Mouse (Mus musculus) midbrain, embryonic 14.5 days (tissue): Measurements from ENCODE around the gene Susd4. TPM values are rescaled to one million over a fixed set of nuclear protein-coding genes. Genes with fewer than 3 reads are reported as not detected.

ENCODE experiments used
- ATAC-seq: fragments of 200-750 bp; cut with Nextera tagmentation; 2 replicates; pipeline ENCODE4 v1.8.0; 2017; ENCODE audit warnings: moderate number of reproducible peaks, moderate library complexity; ENCODE audit not compliant: low FRiP score, low TSS enrichment
- DNase-seq: peaks from one replicate; pipeline ENCODE4 v3.0.0-alpha.2; 2015
- H3K27ac ChIP-seq: fragments of 300-500 bp; sonication (generic); replicated peaks from 2 replicates; pipeline ENCODE4 v1.5.1; 2014; ENCODE audit warnings: mild to moderate bottlenecking, low read depth, low read length, moderate library complexity
- H3K27me3 ChIP-seq: fragments of 300-500 bp; sonication (generic); 2 replicates; pipeline ENCODE4 v1.6.1; 2014; ENCODE audit warnings: low read length, control low read depth, mixed read lengths; ENCODE audit not compliant: control insufficient read depth, insufficient read depth
- H3K36me3 ChIP-seq: fragments of 300-500 bp; sonication (generic); 2 replicates; pipeline ENCODE4 v1.6.1; 2014; ENCODE audit warnings: low read length, control low read depth; ENCODE audit not compliant: control insufficient read depth, insufficient read depth
- H3K4me1 ChIP-seq: fragments of 300-500 bp; sonication (generic); 2 replicates; pipeline ENCODE4 v1.6.1; 2014; ENCODE audit warnings: mild to moderate bottlenecking, antibody characterized with exemption, low read length, control low read depth; ENCODE audit not compliant: control insufficient read depth, insufficient read depth
- H3K4me2 ChIP-seq: fragments of 300-500 bp; sonication (generic); 2 replicates; pipeline ENCODE4 v1.6.1; 2014; ENCODE audit warnings: mild to moderate bottlenecking, low read length, moderate library complexity
- H3K4me3 ChIP-seq: fragments of 300-500 bp; sonication (generic); replicated peaks from 2 replicates; pipeline ENCODE4 v1.5.1; 2014; ENCODE audit warnings: low read depth, low read length
- H3K9ac ChIP-seq: fragments of 300-500 bp; sonication (generic); replicated peaks from 2 replicates; pipeline ENCODE4 v1.6.1; 2014; ENCODE audit warnings: mild to moderate bottlenecking, low read length, moderate library complexity
- H3K9me3 ChIP-seq: fragments of 300-500 bp; sonication (generic); 2 replicates; pipeline ENCODE4 v1.6.1; 2016; ENCODE audit warnings: low read length, control low read depth, mixed read lengths; ENCODE audit not compliant: control insufficient read depth
- WGBS: fragments of 180-500 bp; shearing (Covaris S2); extraction: QIAGEN DNeasy Blood & Tissue Kit; methylation state at CpG from one replicate; pipeline ENCODE4 v1.1.7; 2014; 5-methylcytosine and 5-hydroxymethylcytosine counted together
- polyA plus RNA-seq: library from polyadenylated mRNA; unstranded; fragments of >200 nt; fragmentation: Nextera tagmentation; extraction: Ambion mirVana; gene quantifications from 2 replicates; pipeline ENCODE4 v1.2.1, GENCODE M21; 2014

The Susd4 gene
- polyA plus RNA-seq, 1 experiment from 2014 or later, result 71.0 TPM

- Histone ChIP-seq H3K9me3 (no peaks in the 10 kb centered on the region), H3K4me3 (no peak overlapping the region), H3K27me3 (no peaks in the 10 kb centered on the region), H3K4me1 (peaks cover 10% of the 10 kb centered on the region; the same call in 1 of the 2 replicates), H3K4me2 (no peak overlapping the region), H3K27ac (no peak overlapping the region), H3K9ac (no peak overlapping the region), H3K36me3 (no peaks in the 10 kb centered on the region)
- 83% methylated on average over 5 of the region's 5 CpGs for WGBS
- DNase-seq, result no peak
- no peak for ATAC-seq
Measured at GRCm38 (mm10) chr1:182944638-182945037, 181.0 kb downstream of the Susd4 start.

GRCm38 (mm10) chr1:182945561-182945960 lies 181.9 kb downstream of the Susd4 start:
- no peak overlapping the region for H3K4me3 ChIP-seq
- no peaks in the 10 kb centered on the region for H3K27me3 ChIP-seq
- no peak overlapping the region for H3K27ac ChIP-seq
- WGBS, result 80% methylated on average over 6 of the region's 6 CpGs
- H3K36me3 ChIP-seq, result no peaks in the 10 kb centered on the region
- no peaks in the 10 kb centered on the region for H3K9me3 ChIP-seq
- no peak overlapping the region for H3K9ac ChIP-seq
- DNase-seq, result no peak
- H3K4me1 ChIP-seq, result peaks cover 10% of the 10 kb centered on the region; the same call in 1 of the 2 replicates
- no peak overlapping the region for H3K4me2 ChIP-seq
- no peak for ATAC-seq

Other genes starting within 250 kb of the Susd4 start
- 57.9 and 68.7 TPM in 2 replicates for gene Capn2, start 246.3 kb upstream of the Susd4 start, polyA plus RNA-seq
- 0.28 TPM in 1 of 2 replicates, not detected in the other for gene Capn8, start 198.9 kb upstream of the Susd4 start, polyA plus RNA-seq
- gene Ccdc185, start 14.7 kb upstream of the Susd4 start, polyA plus RNA-seq, result not detected in 2 replicates
- gene Tlr5, start 190.9 kb downstream of the Susd4 start, polyA plus RNA-seq, result 0.09 and 0.25 TPM in 2 replicates